Mouse (Mus musculus) thymus, postnatal 14 days (tissue): ENCODE measurements around the gene Vmn2r13.
"Not testable (repeated sequence)": the region's sequence is repeated elsewhere in the genome, so short reads cannot be mapped to it uniquely, and the experiment has no call there.

Experiments
- DNase-seq: peaks from one replicate; pipeline ENCODE4 v3.0.0; 2021

Gene Vmn2r13

GRCm38 (mm10) chr5:109192099-109192498 is at the start of gene Vmn2r13:
Gene Vmn2r13, minus strand, starts transcription at chr5:109192199.
- not testable (repeated sequence) for DNase-seq

DNA sequence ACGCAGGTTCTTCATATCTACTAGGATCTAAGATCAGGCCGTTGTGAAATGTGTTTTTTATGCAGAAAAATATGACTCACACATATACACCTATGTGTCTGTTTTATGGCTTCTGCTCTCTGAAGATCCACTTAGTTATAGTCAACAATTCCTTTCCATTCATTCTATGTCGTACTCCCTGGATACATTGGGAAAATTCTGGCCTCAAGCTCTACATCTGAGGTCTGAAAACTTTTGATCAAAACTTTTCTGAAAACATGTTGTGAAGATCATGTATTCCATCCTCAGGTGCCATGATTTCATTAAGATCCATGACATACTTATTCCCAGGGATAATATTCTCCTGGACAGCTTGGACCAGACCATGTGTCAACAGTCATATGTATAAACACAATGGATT is 32.6 kb upstream of the Vmn2r13 start, which contains the start of gene Vmn2r14:
Vmn2r14 (minus strand) TSS at position 101 of the 400 bp plus-strand sequence.
- DNase-seq: no peak

GRCm38 (mm10) chr5:109166851-109167250 is 25.1 kb downstream of the Vmn2r13 start:
- DNase-seq: not testable (repeated sequence)

DNA sequence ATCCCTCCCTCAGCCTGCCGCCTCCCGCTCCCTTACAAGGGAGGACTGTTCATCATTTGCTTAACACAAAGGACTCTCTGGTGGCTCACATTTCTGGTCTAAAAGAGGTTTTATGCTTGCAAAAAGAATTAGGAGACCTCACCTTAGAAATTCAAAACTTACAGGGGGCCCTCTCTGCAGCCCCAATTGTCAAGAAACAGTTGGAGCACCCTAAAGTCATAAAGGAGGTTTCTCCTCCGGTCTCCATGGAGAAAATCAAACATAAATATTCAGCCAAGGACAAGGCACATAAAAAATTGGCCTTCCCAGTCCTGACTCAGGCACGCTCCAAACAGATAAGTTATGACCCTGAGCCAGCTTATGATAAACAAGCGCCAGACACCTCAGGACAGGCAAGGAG is 31.9 kb downstream of the Vmn2r13 start:
- no peak for DNase-seq

GRCm38 (mm10) chr5:109159576-109159975 is 32.4 kb downstream of the Vmn2r13 start:
- DNase-seq: not testable (repeated sequence)

- not testable (repeated sequence) for DNase-seq
These were observed 33.2 kb downstream of the Vmn2r13 start for GRCm38 (mm10) chr5:109158488-109159485.

DNA sequence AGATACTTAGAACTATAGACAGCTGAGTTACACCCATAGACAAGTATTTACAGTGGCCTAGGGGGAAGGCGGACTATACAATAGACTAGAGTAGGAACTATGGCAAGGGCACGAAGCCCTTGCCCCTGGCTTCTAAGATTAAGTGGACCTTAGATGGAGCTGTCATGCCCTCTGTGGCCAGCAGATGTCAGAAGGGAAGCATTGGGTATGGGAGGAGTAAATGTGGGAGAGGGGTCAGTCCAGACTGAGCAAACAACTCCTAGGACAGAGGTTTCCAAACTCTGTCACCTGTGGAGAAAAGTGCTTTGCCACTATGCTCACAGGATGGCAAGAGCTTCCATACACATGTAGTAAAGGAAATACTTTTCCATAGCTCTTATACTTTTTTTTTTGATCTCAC is 52.5 kb downstream of the Vmn2r13 start:
- DNase-seq: no peak

- DNase-seq: no peak
These were observed 55.3 kb downstream of the Vmn2r13 start for GRCm38 (mm10) chr5:109136731-109137130.
